Mouse (Mus musculus) midbrain, embryonic 15.5 days (tissue): Measurements from ENCODE around the gene Ssmem1. TPM values are rescaled to one million over a fixed set of nuclear protein-coding genes. Genes with fewer than 3 reads are reported as not detected.

Source experiments
- ATAC-seq: fragments of 200-750 bp; cut with Nextera tagmentation; replicated peaks from 2 replicates; pipeline ENCODE4 v1.8.0; 2017; ENCODE audit warnings: moderate TSS enrichment
- H3K27ac ChIP-seq: fragments of 300-500 bp; sonication (generic); 2 replicates; pipeline ENCODE4 v1.5.1; 2015; ENCODE audit warnings: mild to moderate bottlenecking, inconsistent platforms
- H3K27me3 ChIP-seq: fragments of 300-500 bp; sonication (generic); replicated peaks from 2 replicates; pipeline ENCODE4 v1.6.1; 2015; ENCODE audit warnings: inconsistent platforms
- H3K36me3 ChIP-seq: fragments of 300-500 bp; sonication (generic); replicated peaks from 2 replicates; pipeline ENCODE4 v1.6.1; 2015; ENCODE audit warnings: inconsistent platforms
- H3K4me1 ChIP-seq: fragments of 300-500 bp; sonication (generic); 2 replicates; pipeline ENCODE4 v1.6.1; 2015; ENCODE audit warnings: inconsistent platforms
- H3K4me2 ChIP-seq: fragments of 300-500 bp; sonication (generic); 2 replicates; pipeline ENCODE4 v1.6.1; 2015; ENCODE audit warnings: inconsistent platforms, mild to moderate bottlenecking, moderate library complexity
- H3K4me3 ChIP-seq: fragments of 300-500 bp; sonication (generic); 2 replicates; pipeline ENCODE4 v1.5.1; 2015; ENCODE audit warnings: mild to moderate bottlenecking, inconsistent platforms
- H3K9ac ChIP-seq: fragments of 300-500 bp; sonication (generic); 2 replicates; pipeline ENCODE4 v1.6.1; 2015; ENCODE audit warnings: mild to moderate bottlenecking, inconsistent platforms
- H3K9me3 ChIP-seq: fragments of 300-500 bp; sonication (generic); 2 replicates; pipeline ENCODE4 v1.6.1; 2016; ENCODE audit warnings: inconsistent platforms
- WGBS: fragments of 180-500 bp; shearing (Covaris S2); methylation state at CpG from one replicate; pipeline ENCODE4 v1.1.7; 2015; ENCODE audit warnings: mixed read lengths; 5-methylcytosine and 5-hydroxymethylcytosine counted together
- polyA plus RNA-seq: library from polyadenylated mRNA; unstranded; fragments of >200 nt; fragmentation: Nextera tagmentation; extraction: Ambion mirVana; gene quantifications from 2 replicates; pipeline ENCODE4 v1.2.1, GENCODE M21; 2015

Ssmem1 gene
- polyA plus RNA-seq, 1 experiment from 2014 or later = 0.21 TPM

- no peaks in the 10 kb centered on the region for H3K27me3 ChIP-seq
- no peak for ATAC-seq
- H3K27ac ChIP-seq = no peak overlapping the region
- no peaks in the 10 kb centered on the region for H3K4me1 ChIP-seq
- H3K36me3 ChIP-seq = no peaks in the 10 kb centered on the region
- no peak overlapping the region for H3K4me2 ChIP-seq
- no peak overlapping the region for H3K9ac ChIP-seq
- WGBS = 90% methylated on average over 6 of the region's 6 CpGs
- no peak overlapping the region for H3K4me3 ChIP-seq
- H3K9me3 ChIP-seq = no peaks in the 10 kb centered on the region
These were observed 31.9 kb upstream of the Ssmem1 start for GRCm38 (mm10) chr6:30477784-30478183.

- Histone ChIP-seq H3K4me2 (no peak overlapping the region), H3K4me1 (no peaks in the 10 kb centered on the region), H3K4me3 (no peak overlapping the region), H3K27me3 (no peaks in the 10 kb centered on the region), H3K9me3 (no peaks in the 10 kb centered on the region), H3K9ac (no peak overlapping the region), H3K36me3 (no peaks in the 10 kb centered on the region), H3K27ac (no peak overlapping the region)
- 93% methylated on average over 3 of the region's 3 CpGs for WGBS
- ATAC-seq = no peak
These were observed 30.2 kb upstream of the Ssmem1 start for GRCm38 (mm10) chr6:30479418-30479817.

- ATAC-seq = no peak
- no peak overlapping the region for H3K4me3 ChIP-seq
- peaks cover 7% of the 10 kb centered on the region; the same call in 1 of the 2 replicates for H3K36me3 ChIP-seq
- H3K27me3 ChIP-seq = no peaks in the 10 kb centered on the region
- H3K27ac ChIP-seq = no peak overlapping the region
- H3K4me1 ChIP-seq = no peaks in the 10 kb centered on the region
- 89% methylated on average over 2 of the region's 2 CpGs for WGBS
- H3K9me3 ChIP-seq = no peaks in the 10 kb centered on the region
- no peak overlapping the region for H3K9ac ChIP-seq
- no peak overlapping the region for H3K4me2 ChIP-seq
These were observed 26.7 kb upstream of the Ssmem1 start for GRCm38 (mm10) chr6:30482908-30483307.

GRCm38 (mm10) chr6:30486504-30486903, 23.1 kb upstream of the Ssmem1 start:
- Histone ChIP-seq H3K36me3 (peaks cover 7% of the 10 kb centered on the region; the same call in 1 of the 2 replicates), H3K4me3 (no peak overlapping the region), H3K27ac (no peak overlapping the region), H3K4me2 (no peak overlapping the region), H3K27me3 (no peaks in the 10 kb centered on the region), H3K9me3 (no peaks in the 10 kb centered on the region), H3K4me1 (no peaks in the 10 kb centered on the region), H3K9ac (no peak overlapping the region)
- WGBS = 90% methylated on average over 6 of the region's 6 CpGs
- ATAC-seq = no peak

- Histone ChIP-seq H3K36me3 (peaks cover 17% of the 10 kb centered on the region), H3K4me3 (no peak overlapping the region), H3K4me1 (no peaks in the 10 kb centered on the region), H3K9me3 (no peaks in the 10 kb centered on the region), H3K27me3 (no peaks in the 10 kb centered on the region), H3K27ac (no peak overlapping the region), H3K4me2 (no peak overlapping the region), H3K9ac (no peak overlapping the region)
- ATAC-seq = no peak
- WGBS = 87% methylated on average over 3 of the region's 3 CpGs
These were observed 10.6 kb upstream of the Ssmem1 start for GRCm38 (mm10) chr6:30499049-30499448.

GRCm38 (mm10) chr6:30508824-30509223, 825 bp upstream of the Ssmem1 start:
- ATAC-seq = no peak
- H3K36me3 ChIP-seq = peaks cover 3% of the 10 kb centered on the region; the same call in 1 of the 2 replicates
- WGBS = 13% methylated on average over 2 of the region's 2 CpGs
- peak overlapping the region; percentile 54 for H3K4me3 ChIP-seq
- peak overlapping the region; percentile 88 for H3K27ac ChIP-seq
- H3K9ac ChIP-seq = peak overlapping the region; percentile 57
- no peaks in the 10 kb centered on the region for H3K9me3 ChIP-seq
- H3K27me3 ChIP-seq = no peaks in the 10 kb centered on the region
- peak overlapping the region; percentile 75 for H3K4me2 ChIP-seq
- H3K4me1 ChIP-seq = peaks cover 7% of the 10 kb centered on the region

GRCm38 (mm10) chr6:30510291-30510690, 642 bp downstream of the Ssmem1 start:
- H3K9me3 ChIP-seq = no peaks in the 10 kb centered on the region
- peaks cover 3% of the 10 kb centered on the region; the same call in 1 of the 2 replicates for H3K36me3 ChIP-seq
- peak overlapping the region; percentile 75 for H3K4me2 ChIP-seq
- WGBS = 53% methylated on average over 5 of the region's 5 CpGs
- peak overlapping the region; percentile 29; the same call in 1 of the 2 replicates for H3K9ac ChIP-seq
- peak overlapping the region; percentile 88 for H3K27ac ChIP-seq
- no peaks in the 10 kb centered on the region for H3K27me3 ChIP-seq
- ATAC-seq = peak; percentile 48; the same call in 1 of the 2 replicates
- H3K4me1 ChIP-seq = peaks cover 7% of the 10 kb centered on the region
- peak overlapping the region; percentile 54; the same call in 1 of the 2 replicates for H3K4me3 ChIP-seq

GRCm38 (mm10) chr6:30514242-30514641, 4.6 kb downstream of the Ssmem1 start:
- Histone ChIP-seq H3K9ac (no peak overlapping the region), H3K9me3 (no peaks in the 10 kb centered on the region), H3K4me1 (peaks cover 7% of the 10 kb centered on the region), H3K4me2 (no peak overlapping the region), H3K27ac (no peak overlapping the region), H3K4me3 (no peak overlapping the region), H3K27me3 (no peaks in the 10 kb centered on the region), H3K36me3 (no peaks in the 10 kb centered on the region)
- WGBS = 25% methylated on average over 9 of the region's 9 CpGs
- no peak for ATAC-seq

GRCm38 (mm10) chr6:30520400-30520799, 10.8 kb downstream of the Ssmem1 start:
- WGBS = 66% methylated on average over 11 of the region's 11 CpGs
- Histone ChIP-seq H3K4me3 (no peak overlapping the region), H3K36me3 (no peaks in the 10 kb centered on the region), H3K27me3 (no peaks in the 10 kb centered on the region), H3K9me3 (no peaks in the 10 kb centered on the region), H3K4me2 (no peak overlapping the region), H3K27ac (no peak overlapping the region), H3K9ac (no peak overlapping the region), H3K4me1 (peaks cover 4% of the 10 kb centered on the region; the same call in 1 of the 2 replicates)
- ATAC-seq = no peak

GRCm38 (mm10) chr6:30525456-30526332, 16.0 kb downstream of the Ssmem1 start:
- Histone ChIP-seq H3K4me2 (no peak overlapping the region), H3K27ac (peak overlapping the region; percentile 11; the same call in 1 of the 2 replicates), H3K4me1 (peaks cover 22% of the 10 kb centered on the region), H3K9me3 (no peaks in the 10 kb centered on the region), H3K27me3 (no peaks in the 10 kb centered on the region), H3K9ac (no peak overlapping the region), H3K36me3 (no peaks in the 10 kb centered on the region), H3K4me3 (no peak overlapping the region)
- WGBS = 53% methylated on average over 7 of the region's 7 CpGs
- no peak for ATAC-seq

GRCm38 (mm10) chr6:30526586-30527515, 17.2 kb downstream of the Ssmem1 start:
- Histone ChIP-seq H3K36me3 (no peaks in the 10 kb centered on the region), H3K27me3 (no peaks in the 10 kb centered on the region), H3K4me2 (peak overlapping the region; percentile 40), H3K27ac (peak overlapping the region; percentile 77), H3K9ac (no peak overlapping the region), H3K4me3 (no peak overlapping the region; the same call in 1 of the 2 replicates), H3K4me1 (peaks cover 22% of the 10 kb centered on the region), H3K9me3 (no peaks in the 10 kb centered on the region)
- peak; percentile 66; the same call in 1 of the 2 replicates for ATAC-seq
- WGBS = 9% methylated on average over 19 of the region's 19 CpGs

- Histone ChIP-seq H3K27ac (no peak overlapping the region), H3K4me1 (peaks cover 22% of the 10 kb centered on the region)
- 78% methylated on average over 6 of the region's 6 CpGs for whole genome bisulfite sequencing
These were observed 19.2 kb downstream of the Ssmem1 start for GRCm38 (mm10) chr6:30528800-30529199.

More at GRCm38 (mm10) chr6:30528800-30529199, 19.2 kb downstream of the Ssmem1 start:
- ATAC-seq = no peak
- no peaks in the 10 kb centered on the region for H3K36me3 ChIP-seq
- no peaks in the 10 kb centered on the region for H3K9me3 ChIP-seq
- no peak overlapping the region for H3K4me3 ChIP-seq
- no peaks in the 10 kb centered on the region for H3K27me3 ChIP-seq
- no peak overlapping the region for H3K4me2 ChIP-seq
- H3K9ac ChIP-seq = no peak overlapping the region
